Mouse (Mus musculus): ENCODE results near the gene Gpd2.

- no peak for TF ChIP-seq CTCF (IDR thresholded peaks at IDR 0.05; ENCODE audit: control insufficient read depth, insufficient read depth, insufficient replicate concordance, low read depth, low read length)
- TF ChIP-seq POLR2A (IDR thresholded peaks at IDR 0.05; ENCODE audit: control insufficient read depth, low read depth, low read length): no peak
Measured at GRCm38 (mm10) chr2:57301539-57301938, 64.1 kb downstream of the Gpd2 start.
